11 mouse cellular contexts compared by ENCODE assay signal in genomic region chr3:89948655-89949054, GRCm38 (mm10). TPM values are rescaled to one million over a fixed set of nuclear protein-coding genes. Genes with fewer than 3 reads are reported as not detected.
A peak's percentile ranks its signal among the peaks of the same experiment; 100 is the strongest.
DNase-seq lines count a peak whose midpoint lies in the region; ATAC-seq lines count a peak whose summit lies in the region.
"Had no signal": no experiment of that assay in that cellular context is flagged by ENCODE, and none has a peak within 500 bp of the region (broad histone marks: within the 10 kb centered on the region; RNA-seq: fewer than 3 reads in every experiment).

No protein-coding gene starts in this region.

- no peak for DNase-seq in heart, embryonic 10.5 days (ENCODE audit: low spot score)
- DNase-seq in cerebellum, adult 9-10 months: peak; percentile 62
- peak; percentile 75 for DNase-seq in right cerebral cortex, postnatal 25 days
- DNase-seq in c-Kit-positive CD71-positive TER-119-positive erythroid progenitor cells, embryonic 14.5 days (ENCODE audit: low spot score): no peak
- no peak for DNase-seq in liver
- no peak for DNase-seq in gastrocnemius, postnatal 25 days
- DNase-seq: gastrocnemius, postnatal 14 days had no signal

- H3K27ac ChIP-seq in heart, embryonic 12.5 days (ENCODE audit: poor library complexity, severe bottlenecking): no peak overlapping the region
- no peak overlapping the region for H3K27ac ChIP-seq in heart, embryonic 10.5 days
- H3K27ac ChIP-seq in intestine, embryonic 16.5 days (ENCODE audit: low read length): no peak overlapping the region
- H3K27ac ChIP-seq: limb, embryonic 10.5 days had no signal

- H3K27me3 ChIP-seq in heart, embryonic 12.5 days (replicated peaks): no peaks in the 10 kb centered on the region
- no peaks in the 10 kb centered on the region for H3K27me3 ChIP-seq in heart, embryonic 10.5 days (ENCODE audit: insufficient read depth, poor library complexity, severe bottlenecking)
- H3K27me3 ChIP-seq in intestine, embryonic 16.5 days (replicated peaks; ENCODE audit: control insufficient read depth, insufficient read depth, low read length): no peaks in the 10 kb centered on the region
- H3K27me3 ChIP-seq: megakaryocyte, embryonic 14.5 days had no signal

- no peak overlapping the region for H3K4me2 ChIP-seq in heart, embryonic 12.5 days
- H3K4me2 ChIP-seq in intestine, embryonic 16.5 days (ENCODE audit: low read depth, low read length): no peak overlapping the region

- 47% methylated on average over 6 of the region's 6 CpGs for WGBS in heart, embryonic 12.5 days
- 68% methylated on average over 6 of the region's 6 CpGs for WGBS in heart, embryonic 10.5 days
- WGBS in intestine, embryonic 16.5 days: 80% methylated on average over 6 of the region's 6 CpGs

- no peak overlapping the region for H3K4me3 ChIP-seq in heart, embryonic 12.5 days
- no peak overlapping the region for H3K4me3 ChIP-seq in heart, embryonic 10.5 days
- H3K4me3 ChIP-seq in intestine, embryonic 16.5 days (ENCODE audit: low read length): no peak overlapping the region
- H3K4me3 ChIP-seq: limb, embryonic 10.5 days; megakaryocyte, embryonic 14.5 days had no signal

- no peak overlapping the region for H3K9ac ChIP-seq in heart, embryonic 12.5 days
- no peak overlapping the region for H3K9ac ChIP-seq in intestine, embryonic 16.5 days (ENCODE audit: low read depth, low read length)

- peaks cover 14% of the 10 kb centered on the region; the same call in 1 of the 2 replicates for H3K4me1 ChIP-seq in heart, embryonic 12.5 days (replicated peaks)
- H3K4me1 ChIP-seq in heart, embryonic 10.5 days: no peaks in the 10 kb centered on the region
- H3K4me1 ChIP-seq in intestine, embryonic 16.5 days (ENCODE audit: control insufficient read depth, insufficient read depth, low read length): no peaks in the 10 kb centered on the region
- H3K4me1 ChIP-seq: limb, embryonic 10.5 days had no signal

- peaks cover 100% of the 10 kb centered on the region for H3K36me3 ChIP-seq in heart, embryonic 12.5 days
- H3K36me3 ChIP-seq in heart, embryonic 10.5 days: peaks cover 99% of the 10 kb centered on the region
- peaks cover 2% of the 10 kb centered on the region; the same call in 1 of the 2 replicates for H3K36me3 ChIP-seq in intestine, embryonic 16.5 days (ENCODE audit: control insufficient read depth, insufficient read depth, low read length)

- ATAC-seq in heart, embryonic 12.5 days (ENCODE audit: insufficient number of reproducible peaks, low FRiP score): 0 out of 2 replicates have a peak, but pooled peaks have one; percentile 62
- ATAC-seq in intestine, embryonic 16.5 days: peak; percentile 63

- H3K9me3 ChIP-seq in heart, embryonic 12.5 days (replicated peaks): no peaks in the 10 kb centered on the region
- no peaks in the 10 kb centered on the region for H3K9me3 ChIP-seq in heart, embryonic 10.5 days
- no peaks in the 10 kb centered on the region for H3K9me3 ChIP-seq in intestine, embryonic 16.5 days (ENCODE audit: control insufficient read depth, low read length)
- H3K9me3 ChIP-seq: limb, embryonic 10.5 days; megakaryocyte, embryonic 14.5 days had no signal

RNA-seq across cellular contexts. Expression of gene Atp8b2, which starts 14.7 kb away (rescaled TPM):
- polyA plus RNA-seq in heart, embryonic 12.5 days (2016; fragmentation: Nextera tagmentation; extraction: Ambion mirVana): 20.0 and 20.8 TPM in 2 replicates
- 15.3 and 17.7 TPM in 2 replicates for polyA plus RNA-seq in heart, embryonic 10.5 days (2016; fragmentation: Nextera tagmentation; extraction: Ambion mirVana)
- polyA plus RNA-seq in intestine, embryonic 16.5 days (2015; fragmentation: Nextera tagmentation; extraction: Ambion mirVana): 6.2 and 6.9 TPM in 2 replicates
- 10 to 100 TPM; 14.1 to 15.1 TPM for total RNA-seq in gastrocnemius, postnatal 25 days (2021)

RNA-seq across cellular contexts. Expression of gene Il6ra, which starts 35.7 kb away (rescaled TPM):
- polyA plus RNA-seq in heart, embryonic 12.5 days (2016; fragmentation: Nextera tagmentation; extraction: Ambion mirVana): 0.47 and 0.59 TPM in 2 replicates
- 0.28 and 0.48 TPM in 2 replicates for polyA plus RNA-seq in heart, embryonic 10.5 days (2016; fragmentation: Nextera tagmentation; extraction: Ambion mirVana)
- 3.0 and 3.4 TPM in 2 replicates for polyA plus RNA-seq in intestine, embryonic 16.5 days (2015; fragmentation: Nextera tagmentation; extraction: Ambion mirVana)
- 1 to 10 TPM; 3.1 to 4.2 TPM for total RNA-seq in gastrocnemius, postnatal 25 days (2021)

RNA-seq across cellular contexts. Expression of gene Hax1, which starts 49.9 kb away (rescaled TPM):
- 79.4 and 85.4 TPM in 2 replicates for polyA plus RNA-seq in heart, embryonic 12.5 days (2016; fragmentation: Nextera tagmentation; extraction: Ambion mirVana)
- polyA plus RNA-seq in heart, embryonic 10.5 days (2016; fragmentation: Nextera tagmentation; extraction: Ambion mirVana): 114 and 150 TPM in 2 replicates
- 124 and 135 TPM in 2 replicates for polyA plus RNA-seq in intestine, embryonic 16.5 days (2015; fragmentation: Nextera tagmentation; extraction: Ambion mirVana)
- total RNA-seq in gastrocnemius, postnatal 25 days (2021): 10 to 100 TPM; 44.7 to 54.8 TPM

Comparison
In these comparisons a context has a peak if more than half of its experiments do, and no peak if none do; other contexts are left out.
1. DNase-seq: peak in cerebellum, adult 9-10 months (single experiment) and right cerebral cortex, postnatal 25 days (single experiment); none in heart, embryonic 10.5 days (single experiment), c-Kit-positive CD71-positive TER-119-positive erythroid progenitor cells, embryonic 14.5 days (single experiment), liver (single experiment) and gastrocnemius, postnatal 25 days (single experiment).